Mouse (Mus musculus) forebrain, postnatal 0 days (tissue): ENCODE results near the gene Nfya. TPM values are rescaled to one million over a fixed set of nuclear protein-coding genes. Genes with fewer than 3 reads are reported as not detected.
A peak's percentile ranks its signal among the peaks of the same experiment; 100 is the strongest.

ENCODE experiments used
- ATAC-seq: fragments of 200-750 bp; cut with Nextera tagmentation; 2 replicates; pipeline ENCODE4 v1.8.0; 2017; ENCODE audit warnings: mild to moderate bottlenecking, moderate library complexity
- DNase-seq: peaks from one replicate; pipeline ENCODE4 v3.0.0-alpha.2; 2015
- H3K27ac ChIP-seq: fragments of 300-500 bp; sonication (generic); 2 replicates; pipeline ENCODE4 v1.5.1; 2014; ENCODE audit warnings: low read depth, mild to moderate bottlenecking, antibody characterized with exemption, low read length, moderate library complexity, mixed read lengths
- H3K27me3 ChIP-seq: fragments of 300-500 bp; sonication (generic); 2 replicates; pipeline ENCODE4 v1.6.1; 2014; ENCODE audit warnings: mild to moderate bottlenecking, low read length, mixed read lengths; ENCODE audit not compliant: insufficient read depth
- H3K36me3 ChIP-seq: fragments of 300-500 bp; sonication (generic); 2 replicates; pipeline ENCODE4 v1.6.1; 2014; ENCODE audit warnings: mild to moderate bottlenecking, moderate library complexity; ENCODE audit not compliant: insufficient read depth
- H3K4me1 ChIP-seq: fragments of 300-500 bp; sonication (generic); 2 replicates; pipeline ENCODE4 v1.6.1; 2014; ENCODE audit warnings: antibody characterized with exemption; ENCODE audit not compliant: insufficient read depth
- H3K4me2 ChIP-seq: fragments of 300-500 bp; sonication (generic); 2 replicates; pipeline ENCODE4 v1.6.1; 2014; ENCODE audit warnings: low read depth, mild to moderate bottlenecking, moderate library complexity
- H3K4me3 ChIP-seq: fragments of 300-500 bp; sonication (generic); 2 replicates; pipeline ENCODE4 v1.5.1; 2014; ENCODE audit warnings: low read depth, low read length, mixed read lengths
- H3K9ac ChIP-seq: fragments of 300-500 bp; sonication (generic); 2 replicates; pipeline ENCODE4 v1.6.1; 2014; ENCODE audit warnings: mild to moderate bottlenecking
- H3K9me3 ChIP-seq: fragments of 300-500 bp; sonication (generic); 2 replicates; pipeline ENCODE4 v1.6.1; 2016; ENCODE audit warnings: low read length
- CTCF ChIP-seq: sonication (generic); IDR thresholded peaks from 2 replicates; pipeline ENCODE4 v1.5.1; 2016; ENCODE audit warnings: antibody characterized with exemption, control low read depth, low read depth
- WGBS: fragments of 180-500 bp; shearing (Covaris S2); extraction: QIAGEN DNeasy Blood & Tissue Kit; methylation state at CpG from one replicate; pipeline ENCODE4 v1.1.7; 2014; 5-methylcytosine and 5-hydroxymethylcytosine counted together
- polyA plus RNA-seq: library from polyadenylated mRNA; unstranded; fragments of >200 nt; fragmentation: Nextera tagmentation; extraction: Ambion mirVana; gene quantifications from 2 replicates; pipeline ENCODE4 v1.2.1, GENCODE M21; 2015
- total RNA-seq: library from RNA; depleted of rRNA; stranded (reverse); fragments of >200 nt; gene quantifications from 2 replicates; pipeline ENCODE4 v1.2.3, GENCODE M21; 2014; rRNA removed

The Nfya gene
- total and polyA plus RNA-seq, 2 experiments from 2014 or later = 6.6 to 35.0 TPM

GRCm38 (mm10) chr17:48346834-48347233, 62.9 kb downstream of the Nfya start:
- WGBS = 63% methylated on average over 4 of the region's 4 CpGs

GRCm38 (mm10) chr17:48346231-48346630, 63.5 kb downstream of the Nfya start, which contains the start of gene Trem2:
Trem2 (plus strand) TSS chr17:48346401.
- no peak for TF ChIP-seq CTCF

More at GRCm38 (mm10) chr17:48346834-48347233, 62.9 kb downstream of the Nfya start:
- no peaks in the 10 kb centered on the region for H3K9me3 ChIP-seq
- H3K4me3 ChIP-seq = no peak overlapping the region
- H3K27me3 ChIP-seq = no peaks in the 10 kb centered on the region
- TF ChIP-seq CTCF = no peak
- H3K36me3 ChIP-seq = no peaks in the 10 kb centered on the region
- H3K27ac ChIP-seq = no peak overlapping the region
- H3K9ac ChIP-seq = no peak overlapping the region
- ATAC-seq (no peak), DNase-seq (no peak)
- H3K4me1 ChIP-seq = no peaks in the 10 kb centered on the region
- H3K4me2 ChIP-seq = no peak overlapping the region

GRCm38 (mm10) chr17:48345824-48346223, 63.9 kb downstream of the Nfya start:
- 83% methylated on average over 4 of the region's 4 CpGs for WGBS
- no peak overlapping the region for H3K27ac ChIP-seq
- ATAC-seq (no peak), DNase-seq (no peak)
- no peak overlapping the region for H3K4me2 ChIP-seq
- no peak overlapping the region for H3K9ac ChIP-seq
- no peaks in the 10 kb centered on the region for H3K36me3 ChIP-seq
- H3K4me3 ChIP-seq = no peak overlapping the region
- H3K9me3 ChIP-seq = no peaks in the 10 kb centered on the region
- H3K4me1 ChIP-seq = no peaks in the 10 kb centered on the region
- no peaks in the 10 kb centered on the region for H3K27me3 ChIP-seq
- TF ChIP-seq CTCF = no peak

More at GRCm38 (mm10) chr17:48346231-48346630, 63.5 kb downstream of the Nfya start, which contains the start of gene Trem2:
- WGBS = 93% methylated on average over 5 of the region's 5 CpGs
- H3K36me3 ChIP-seq = no peaks in the 10 kb centered on the region
- no peak within 1 kb of the TSS for H3K4me3 ChIP-seq
- H3K9me3 ChIP-seq = no peaks in the 10 kb centered on the region
- ATAC-seq (no peak), DNase-seq (no peak)
- H3K27ac ChIP-seq = no peak within 1 kb of the TSS
- no peak within 1 kb of the TSS for H3K4me2 ChIP-seq
- H3K27me3 ChIP-seq = no peaks in the 10 kb centered on the region
- H3K4me1 ChIP-seq = no peaks in the 10 kb centered on the region
- no peak within 1 kb of the TSS for H3K9ac ChIP-seq

GRCm38 (mm10) chr17:48343065-48343464, 66.6 kb downstream of the Nfya start:
- WGBS = 97% methylated on average over 2 of the region's 2 CpGs
- Histone ChIP-seq H3K4me1 (no peaks in the 10 kb centered on the region), H3K36me3 (no peaks in the 10 kb centered on the region), H3K4me2 (no peak overlapping the region), H3K9me3 (no peaks in the 10 kb centered on the region), H3K27me3 (no peaks in the 10 kb centered on the region), H3K27ac (no peak overlapping the region), H3K9ac (no peak overlapping the region), H3K4me3 (no peak overlapping the region)
- no peak for TF ChIP-seq CTCF
- ATAC-seq (no peak), DNase-seq (no peak)

- no peaks in the 10 kb centered on the region for H3K4me1 ChIP-seq
These were observed 67.8 kb downstream of the Nfya start for GRCm38 (mm10) chr17:48341947-48342346.

GRCm38 (mm10) chr17:48340267-48340666, 69.4 kb downstream of the Nfya start:
- H3K27ac ChIP-seq = no peak overlapping the region
- H3K4me3 ChIP-seq = no peak overlapping the region
- no peaks in the 10 kb centered on the region for H3K27me3 ChIP-seq
- 52% methylated on average over 1 of the region's 1 CpGs for WGBS
- no peak overlapping the region for H3K9ac ChIP-seq
- H3K4me2 ChIP-seq = no peak overlapping the region
- ATAC-seq = peak; percentile 72
- H3K9me3 ChIP-seq = no peaks in the 10 kb centered on the region
- no peak for TF ChIP-seq CTCF
- DNase-seq = peak; percentile 41
- H3K4me1 ChIP-seq = no peaks in the 10 kb centered on the region
- no peaks in the 10 kb centered on the region for H3K36me3 ChIP-seq

More at GRCm38 (mm10) chr17:48341947-48342346, 67.8 kb downstream of the Nfya start:
- WGBS = 72% methylated on average over 3 of the region's 3 CpGs
- no peaks in the 10 kb centered on the region for H3K9me3 ChIP-seq
- ATAC-seq (no peak), DNase-seq (no peak)
- no peak overlapping the region for H3K4me2 ChIP-seq
- no peak overlapping the region for H3K4me3 ChIP-seq
- H3K27me3 ChIP-seq = no peaks in the 10 kb centered on the region
- no peaks in the 10 kb centered on the region for H3K36me3 ChIP-seq
- H3K9ac ChIP-seq = no peak overlapping the region
- H3K27ac ChIP-seq = no peak overlapping the region
- no peak for TF ChIP-seq CTCF

Other genes with a start within 250 kb of the Nfya start
- gene A530064D06Rik, start 242.6 kb downstream of the Nfya start, total RNA-seq = not detected in 2 replicates
- gene A530064D06Rik, start 242.6 kb downstream of the Nfya start, polyA plus RNA-seq = not detected in 2 replicates
- gene Trem1, start 177.1 kb downstream of the Nfya start, total RNA-seq = 0.24 TPM in 1 of 2 replicates, not detected in the other
- 0.08 and 0.09 TPM in 2 replicates for gene Trem1, start 177.1 kb downstream of the Nfya start, polyA plus RNA-seq
- gene Trem3, start 162.1 kb downstream of the Nfya start, total RNA-seq = not detected in 2 replicates
- gene Trem3, start 162.1 kb downstream of the Nfya start, polyA plus RNA-seq = not detected in 2 replicates
- gene Treml4, start 145.6 kb downstream of the Nfya start, total RNA-seq = not detected in 2 replicates
- gene Treml4, start 145.6 kb downstream of the Nfya start, polyA plus RNA-seq = not detected in 2 replicates
- gene Treml2, start 110.4 kb downstream of the Nfya start, total RNA-seq = 0.23 and 0.43 TPM in 2 replicates
- 0.07 TPM in 1 of 2 replicates, not detected in the other for gene Treml2, start 110.4 kb downstream of the Nfya start, polyA plus RNA-seq
- 0.08 and 0.19 TPM in 2 replicates for gene B430306N03Rik, start 93.8 kb downstream of the Nfya start, total RNA-seq
- 0.21 TPM in 1 of 2 replicates, not detected in the other for gene B430306N03Rik, start 93.8 kb downstream of the Nfya start, polyA plus RNA-seq
- 5.4 and 9.8 TPM in 2 replicates for gene Trem2, start 63.5 kb downstream of the Nfya start, total RNA-seq
- 8.0 and 9.3 TPM in 2 replicates for gene Trem2, start 63.5 kb downstream of the Nfya start, polyA plus RNA-seq
- 0.23 TPM in 1 of 2 replicates, not detected in the other for gene Treml1, start 50.0 kb downstream of the Nfya start, total RNA-seq
- 0.11 TPM in 1 of 2 replicates, not detected in the other for gene Treml1, start 50.0 kb downstream of the Nfya start, polyA plus RNA-seq
- 18.7 and 21.0 TPM in 2 replicates for gene Oard1, start 108 bp upstream of the Nfya start, total RNA-seq
- 36.0 and 40.0 TPM in 2 replicates for gene Oard1, start 108 bp upstream of the Nfya start, polyA plus RNA-seq
- 0.43 and 1.1 TPM in 2 replicates for gene Apobec2, start 23.0 kb upstream of the Nfya start, total RNA-seq
- 0.23 and 0.50 TPM in 2 replicates for gene Apobec2, start 23.0 kb upstream of the Nfya start, polyA plus RNA-seq
- gene Tspo2, start 41.6 kb upstream of the Nfya start, total RNA-seq = 0.31 TPM in 1 of 2 replicates, not detected in the other
- 0.47 and 0.82 TPM in 2 replicates for gene Tspo2, start 41.6 kb upstream of the Nfya start, polyA plus RNA-seq
- not detected in 2 replicates for gene Unc5cl, start 45.0 kb upstream of the Nfya start, total RNA-seq
- gene Unc5cl, start 45.0 kb upstream of the Nfya start, polyA plus RNA-seq = 0.14 and 0.56 TPM in 2 replicates